Mouse (Mus musculus) liver, embryonic 14.5 days (tissue): ENCODE data around the gene Bclaf3.

ENCODE experiments used
- CTCF ChIP-seq: IDR thresholded peaks from 2 replicates; pipeline ENCODE4 v1.5.1; 2016; ENCODE audit warnings: antibody characterized with exemption, low read depth, control low read depth
- EP300 ChIP-seq: IDR thresholded peaks from 2 replicates; pipeline ENCODE4 v1.6.1; 2016; ENCODE audit warnings: antibody characterized with exemption, low read depth

DNA sequence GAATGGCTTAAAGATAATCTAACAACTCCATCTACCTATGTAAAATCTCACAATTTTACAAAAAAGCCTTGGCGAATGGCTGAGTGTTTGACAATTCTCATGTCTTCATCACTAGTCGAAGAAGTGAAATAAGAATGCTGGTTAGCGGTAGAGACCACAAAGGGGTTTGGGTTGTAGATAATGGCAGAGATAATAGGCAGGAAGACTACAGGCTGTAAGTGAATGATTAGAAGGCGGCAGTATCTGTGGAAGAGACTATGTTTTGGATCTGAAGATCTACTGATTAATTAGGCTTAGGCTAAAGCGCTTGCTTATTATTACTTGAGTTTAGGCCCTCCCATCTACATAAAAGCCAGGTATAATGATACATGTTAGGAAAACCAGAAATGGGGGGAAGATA, 20.6 kb downstream of the Bclaf3 start:
- TF ChIP-seq CTCF (no peak), EP300 (no peak)
